Mouse (Mus musculus) neural tube, embryonic 10.5 days (tissue): ENCODE data around the gene Gm20431.

Source experiments
- DNase-seq: peaks from one replicate; pipeline ENCODE4 v3.0.0-alpha.2; 2017; ENCODE audit warnings: low spot score; ENCODE audit errors: extremely low spot score

Gene Gm20431

DNA sequence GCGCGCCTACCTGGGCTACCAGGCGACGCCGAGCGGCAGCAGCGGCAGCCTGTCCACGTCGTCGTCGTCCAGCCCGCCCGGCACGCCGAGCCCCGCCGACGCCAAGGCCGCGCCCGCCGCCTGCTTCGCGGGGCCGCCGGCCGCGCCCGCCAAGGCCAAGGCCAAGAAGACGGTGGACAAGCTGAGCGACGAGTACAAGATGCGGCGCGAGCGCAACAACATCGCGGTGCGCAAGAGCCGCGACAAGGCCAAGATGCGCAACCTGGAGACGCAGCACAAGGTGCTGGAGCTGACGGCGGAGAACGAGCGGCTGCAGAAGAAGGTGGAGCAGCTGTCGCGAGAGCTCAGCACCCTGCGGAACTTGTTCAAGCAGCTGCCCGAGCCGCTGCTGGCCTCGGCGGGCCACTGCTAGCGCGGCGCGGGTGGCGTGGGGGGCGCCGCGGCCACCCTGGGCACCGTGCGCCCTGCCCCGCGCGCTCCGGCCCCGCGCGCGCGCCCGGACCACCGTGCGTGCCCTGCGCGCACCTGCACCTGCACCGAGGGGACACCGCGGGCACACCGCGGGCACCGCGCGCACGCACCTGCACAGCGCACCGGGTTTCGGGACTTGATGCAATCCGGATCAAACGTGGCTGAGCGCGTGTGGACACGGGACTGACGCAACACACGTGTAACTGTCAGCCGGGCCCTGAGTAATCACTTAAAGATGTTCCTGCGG lies 28.4 kb upstream of the Gm20431 start, which contains the start of gene Tmem189:
Tmem189 (minus strand) TSS at position 322 of the 718 bp plus-strand sequence.
- DNase-seq = peak; percentile 68

DNA sequence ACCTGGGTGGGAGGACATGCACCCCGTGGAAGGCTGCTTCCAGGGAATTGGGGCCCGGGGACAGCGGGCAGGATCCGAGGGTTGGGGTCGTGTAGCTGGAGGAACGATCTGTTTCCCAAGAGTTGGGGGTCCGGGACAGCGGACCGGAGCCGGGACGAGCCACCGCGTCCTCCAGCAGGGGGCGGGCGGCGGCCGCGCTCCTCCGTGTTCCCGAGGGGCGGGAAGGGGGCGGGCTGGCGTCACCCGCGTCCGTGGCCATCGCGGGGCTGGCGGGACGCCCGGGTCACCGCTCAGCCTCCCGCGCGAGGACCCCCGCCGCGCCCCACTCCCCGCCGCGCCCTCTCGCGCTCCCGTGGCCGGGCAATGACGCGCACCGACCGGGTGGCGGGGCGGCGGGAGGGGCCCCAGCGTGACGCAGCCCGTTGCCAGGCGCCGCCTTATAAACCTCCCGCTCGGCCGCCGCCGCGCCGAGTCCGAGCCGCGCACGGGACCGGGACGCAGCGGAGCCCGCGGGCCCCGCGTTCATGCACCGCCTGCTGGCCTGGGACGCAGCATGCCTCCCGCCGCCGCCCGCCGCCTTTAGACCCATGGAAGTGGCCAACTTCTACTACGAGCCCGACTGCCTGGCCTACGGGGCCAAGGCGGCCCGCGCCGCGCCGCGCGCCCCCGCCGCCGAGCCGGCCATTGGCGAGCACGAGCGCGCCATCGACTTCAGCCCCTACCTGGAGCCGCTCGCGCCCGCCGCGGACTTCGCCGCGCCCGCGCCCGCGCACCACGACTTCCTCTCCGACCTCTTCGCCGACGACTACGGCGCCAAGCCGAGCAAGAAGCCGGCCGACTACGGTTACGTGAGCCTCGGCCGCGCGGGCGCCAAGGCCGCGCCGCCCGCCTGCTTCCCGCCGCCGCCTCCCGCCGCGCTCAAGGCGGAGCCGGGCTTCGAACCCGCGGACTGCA lies 27.5 kb upstream of the Gm20431 start, which contains the start of gene Cebpb:
Cebpb (plus strand) TSS at position 418 of the 954 bp plus-strand sequence.
- DNase-seq = peak; percentile 76

DNA sequence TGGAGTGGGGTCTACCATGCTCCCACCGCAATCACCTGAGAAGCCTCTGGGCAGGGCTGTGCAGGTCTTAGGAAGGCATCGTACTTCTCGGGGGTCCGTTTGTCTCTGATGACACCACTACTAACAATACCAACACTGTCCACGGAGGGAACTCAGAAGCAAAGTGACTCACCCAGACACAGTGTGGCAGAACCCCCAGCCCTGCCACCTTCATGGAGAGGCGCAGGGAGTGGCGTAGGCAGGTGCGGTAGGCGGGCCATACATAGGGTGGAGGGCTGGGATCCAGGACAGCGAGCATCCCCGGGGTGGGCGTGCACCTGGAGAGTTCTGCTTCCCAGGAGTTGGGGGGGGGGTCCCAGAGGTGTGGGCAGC lies 26.8 kb upstream of the Gm20431 start:
- DNase-seq = no peak

DNA sequence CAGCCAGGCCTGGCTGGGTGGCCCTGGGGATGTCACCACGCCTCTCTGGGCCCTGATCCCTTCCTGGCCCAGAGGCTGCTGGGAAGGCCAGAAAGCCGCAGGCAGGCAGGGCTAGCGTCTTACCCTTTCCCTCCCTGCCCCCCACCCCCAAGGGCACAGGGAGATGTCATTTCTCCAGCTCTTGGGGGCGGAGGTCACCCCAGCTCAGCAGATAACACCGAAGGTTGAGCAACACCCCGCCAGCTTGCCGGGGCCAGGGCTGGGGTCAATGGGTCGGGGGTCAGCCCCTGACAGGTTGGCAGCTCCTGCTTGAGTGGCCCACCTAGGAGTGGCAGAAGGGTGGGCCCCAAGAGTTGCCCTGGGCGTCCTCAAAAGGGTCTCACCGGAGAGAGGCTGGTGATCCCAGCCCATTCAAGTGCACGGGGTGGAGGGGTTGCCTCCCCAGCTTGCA lies 26.4 kb upstream of the Gm20431 start:
- DNase-seq = no peak

DNA sequence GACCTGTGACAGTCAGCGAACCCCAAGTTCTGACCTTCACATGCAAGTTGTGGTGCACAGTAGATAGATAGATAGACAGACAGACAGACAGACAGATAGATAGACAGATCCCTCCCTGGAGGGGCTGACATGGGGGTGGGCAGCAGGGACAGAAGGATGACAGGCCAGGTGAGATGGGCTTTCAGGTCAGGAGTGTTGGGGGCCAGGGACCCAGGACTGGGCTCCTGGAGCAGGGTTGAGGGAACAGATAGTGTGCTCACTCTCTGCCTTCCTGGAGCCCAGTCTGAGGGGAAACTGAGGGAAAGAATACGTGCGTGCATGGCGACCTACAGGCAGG lies 25.9 kb upstream of the Gm20431 start:
- DNase-seq = no peak

DNA sequence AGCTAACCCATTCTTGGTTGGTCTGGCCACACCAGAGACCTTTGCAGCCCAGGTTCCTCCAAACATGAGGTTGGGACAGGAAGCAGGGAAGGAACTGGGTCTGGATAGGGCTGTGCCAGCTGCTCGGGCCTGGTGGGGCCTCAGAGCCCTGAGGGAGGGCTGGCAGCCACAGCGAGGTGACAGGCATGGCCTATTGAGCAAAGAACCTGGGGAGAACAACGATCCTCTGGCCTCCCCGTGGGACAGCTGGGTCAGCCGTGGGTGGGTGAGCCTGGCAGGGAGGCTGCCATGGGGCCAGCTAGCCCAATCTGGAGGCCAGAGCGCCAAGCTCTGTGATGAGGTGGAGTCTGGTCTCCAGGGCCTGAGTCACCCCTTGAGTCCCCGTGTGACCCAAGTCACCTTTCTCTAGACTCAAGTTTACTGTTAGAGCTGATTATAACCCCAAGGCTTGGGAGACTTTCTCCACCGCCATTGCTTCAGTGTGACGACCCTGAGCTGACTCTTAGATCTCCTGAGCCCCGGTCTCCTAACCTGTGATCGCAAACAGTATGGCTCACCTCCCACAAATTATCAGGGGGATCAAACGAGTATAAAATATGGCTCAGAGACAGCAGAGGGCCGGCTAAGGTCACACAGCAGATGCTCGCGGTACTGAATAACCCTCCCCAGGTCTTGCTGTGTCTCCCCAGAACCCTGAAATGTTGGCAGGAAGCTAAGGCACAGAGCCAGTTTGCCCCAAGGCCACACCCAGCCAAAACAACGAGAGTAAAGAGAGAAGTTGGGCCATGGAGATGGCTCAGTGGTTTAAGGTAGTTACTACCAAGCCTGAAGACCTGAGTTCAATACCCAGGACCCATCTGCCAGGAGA lies 25.3 kb upstream of the Gm20431 start:
- DNase-seq = no peak

DNA sequence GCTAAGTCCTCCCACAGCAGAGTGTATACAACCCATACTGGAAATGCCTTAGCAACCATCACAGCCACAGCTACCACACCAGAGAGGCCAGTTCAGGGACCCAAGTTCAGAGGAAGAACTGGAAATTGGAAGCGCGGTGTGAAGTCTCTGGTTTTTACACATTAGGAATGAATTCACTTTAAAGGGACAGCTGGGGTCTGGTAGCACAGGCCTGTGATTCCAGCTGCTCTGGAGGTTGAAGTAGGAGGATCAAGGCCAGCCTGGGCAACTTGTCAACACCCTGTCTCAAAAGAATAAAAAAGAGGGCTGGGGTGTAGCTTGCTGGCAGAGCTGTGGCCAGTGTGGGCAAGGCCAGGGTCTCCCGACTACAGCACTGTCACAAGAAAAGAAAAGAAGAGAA lies 24.6 kb upstream of the Gm20431 start:
- no peak for DNase-seq

DNA sequence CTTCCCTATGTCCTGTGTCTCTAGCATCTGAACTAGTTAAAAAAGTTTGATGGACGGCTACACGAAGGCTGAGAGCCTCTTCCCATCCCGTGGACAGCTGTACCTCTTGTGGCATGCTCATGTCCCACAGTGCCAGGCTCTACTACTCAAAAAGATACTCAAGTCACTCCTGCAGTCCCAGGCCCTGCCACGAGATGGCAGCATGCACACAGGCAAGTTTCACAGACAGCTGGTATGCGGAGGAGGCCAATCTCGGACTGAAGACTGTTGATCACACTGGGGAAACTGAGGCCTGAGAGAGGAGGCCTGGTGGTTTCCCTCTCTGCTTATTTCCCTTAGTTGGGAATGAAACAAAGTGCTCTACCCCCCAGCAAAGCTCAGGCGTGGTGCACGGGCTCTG lies 23.8 kb upstream of the Gm20431 start:
- peak; percentile 99 for DNase-seq

DNA sequence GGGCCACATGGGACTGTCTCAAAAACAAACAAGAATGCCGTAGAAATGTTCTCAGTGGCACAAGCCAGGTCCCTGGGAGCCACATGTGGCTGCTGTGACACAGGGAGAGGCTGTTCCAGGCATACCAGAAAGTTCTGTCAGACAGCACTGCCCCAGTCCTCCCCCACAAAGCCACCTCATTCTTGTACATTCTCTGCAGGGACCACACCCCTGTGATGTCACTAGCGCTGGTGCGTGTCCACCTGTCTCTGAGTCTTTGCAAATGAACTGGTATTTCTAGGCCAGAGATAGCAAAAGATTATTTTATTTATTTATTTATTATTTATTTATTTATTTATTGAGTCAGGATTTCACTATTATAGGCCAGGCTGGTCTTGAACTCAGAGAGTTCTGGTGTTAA lies 22.4 kb upstream of the Gm20431 start:
- no peak for DNase-seq

DNA sequence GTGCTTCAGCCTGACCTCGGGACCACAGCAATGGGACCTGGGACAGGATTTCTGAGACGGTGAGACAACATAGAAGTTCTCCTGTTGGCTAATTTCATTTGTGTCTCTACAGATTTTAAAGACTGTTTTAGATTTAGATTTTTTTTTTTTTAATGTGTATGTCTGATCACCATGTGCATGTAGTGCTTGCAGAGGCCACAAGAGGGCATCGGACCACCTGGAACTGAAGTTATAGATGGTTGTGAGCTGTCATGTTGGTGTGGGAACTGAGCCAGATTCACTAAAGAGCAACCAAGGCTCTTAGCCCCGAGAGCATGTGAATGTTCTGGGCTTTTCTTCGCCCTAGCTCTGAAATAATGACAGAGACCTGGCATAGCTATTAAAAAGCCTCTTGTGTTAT lies 19.4 kb upstream of the Gm20431 start:
- peak; percentile 52 for DNase-seq

DNA sequence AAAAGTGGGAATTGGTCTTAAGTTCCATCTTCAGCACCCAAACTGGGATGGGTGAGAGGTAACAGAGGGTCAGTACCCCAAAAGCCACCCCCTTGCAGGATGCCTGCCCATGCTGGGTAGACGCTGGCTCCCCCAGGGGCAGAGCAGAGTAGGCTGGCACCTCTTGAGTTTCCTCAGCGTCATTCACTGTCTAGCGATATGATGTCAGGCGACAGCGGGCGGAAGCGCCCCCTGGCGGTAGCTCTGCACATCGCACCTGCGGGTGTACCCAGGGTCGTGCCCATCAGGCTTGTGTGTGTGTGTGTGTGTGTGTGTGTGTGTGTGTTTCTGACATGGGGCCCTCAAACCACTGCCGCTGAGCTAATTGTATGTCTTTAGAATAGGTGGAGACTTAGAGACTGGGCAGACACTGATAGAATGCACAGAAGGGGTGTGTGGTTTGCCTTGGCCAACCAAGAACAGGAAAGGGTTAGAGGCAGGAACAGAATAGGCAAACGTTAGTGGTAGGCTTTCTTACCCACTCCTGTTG lies 18.7 kb upstream of the Gm20431 start:
- DNase-seq = peak; percentile 84

DNA sequence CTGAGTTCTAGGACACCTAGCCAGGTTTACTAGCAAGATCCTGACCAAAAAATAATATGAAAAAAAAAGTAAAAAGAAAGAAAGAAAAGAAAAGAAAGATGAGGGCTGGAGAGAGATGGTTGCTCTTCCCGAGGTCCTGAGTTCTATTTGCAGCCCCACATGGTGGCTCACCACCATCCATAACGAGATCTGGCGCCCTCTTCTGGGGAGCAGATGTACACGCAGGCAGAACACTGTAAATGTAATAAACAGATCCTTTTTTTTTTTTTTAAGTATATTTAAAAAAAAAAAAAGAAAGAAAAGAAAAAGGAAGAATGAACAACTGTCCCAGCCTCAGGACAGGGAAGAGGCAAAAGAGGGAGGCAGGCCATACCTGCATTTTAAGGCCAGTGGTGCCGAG lies 17.3 kb upstream of the Gm20431 start:
- DNase-seq = no peak

DNA sequence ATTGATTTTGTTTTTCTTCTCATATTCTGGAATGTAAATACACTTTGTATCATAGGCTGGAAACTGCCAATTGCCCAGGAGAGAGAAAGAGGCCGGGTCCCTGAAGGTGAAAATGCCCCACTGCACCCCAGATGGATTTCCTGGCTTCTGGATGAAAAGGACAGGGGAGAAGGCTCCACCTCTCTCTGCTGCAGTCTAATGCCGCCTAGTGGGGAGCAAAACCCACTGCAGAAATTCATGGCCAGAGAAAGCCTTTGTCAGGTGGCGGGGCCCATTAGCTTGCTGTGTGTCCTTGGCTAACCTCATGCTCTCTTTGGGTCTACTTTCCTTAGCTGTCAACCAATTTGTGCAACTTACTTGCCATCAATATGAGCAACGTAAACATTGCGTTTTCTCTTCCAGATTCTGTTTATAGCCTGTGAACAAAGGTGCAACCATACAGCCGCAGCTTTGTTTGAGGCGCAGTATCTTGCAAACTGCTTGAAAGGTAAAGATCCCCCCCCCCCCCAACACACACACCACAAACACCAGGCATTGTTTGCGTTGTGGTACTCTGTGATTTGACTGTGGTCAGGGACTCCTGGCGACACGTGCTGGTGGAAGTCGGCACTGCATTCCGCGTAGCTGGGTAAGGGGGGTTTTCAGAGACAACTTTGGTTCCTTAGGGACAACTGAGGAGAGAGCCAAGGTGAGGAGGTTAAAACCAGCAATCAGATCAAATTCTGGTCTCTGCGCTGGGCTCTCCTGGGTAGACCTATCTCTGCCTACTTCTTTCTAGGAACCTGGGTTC lies 14.0 kb upstream of the Gm20431 start:
- no peak for DNase-seq

DNA sequence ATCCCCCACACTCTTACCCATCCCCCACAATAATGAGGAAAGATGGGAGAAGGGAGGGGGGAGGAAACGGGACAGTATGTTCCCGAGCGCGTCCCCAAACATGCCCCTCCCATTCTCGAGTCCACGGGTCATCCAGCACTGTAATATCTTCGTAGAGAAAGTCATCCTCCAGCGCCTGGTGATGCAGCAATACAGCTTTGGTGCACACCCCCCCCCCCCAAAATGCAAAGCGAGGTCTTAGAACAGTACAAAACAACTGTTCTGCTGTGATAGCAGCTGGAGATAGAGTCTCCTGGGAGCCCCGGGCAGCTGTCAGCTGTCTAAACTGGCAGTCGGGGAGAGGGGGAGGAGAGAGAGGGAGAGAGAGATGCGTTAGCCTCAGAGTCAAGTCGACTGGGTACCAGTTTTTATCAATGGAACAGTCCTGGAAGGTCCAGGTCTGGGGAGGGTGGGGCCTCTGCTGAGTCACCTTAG lies 11.0 kb upstream of the Gm20431 start:
- DNase-seq = no peak

DNA sequence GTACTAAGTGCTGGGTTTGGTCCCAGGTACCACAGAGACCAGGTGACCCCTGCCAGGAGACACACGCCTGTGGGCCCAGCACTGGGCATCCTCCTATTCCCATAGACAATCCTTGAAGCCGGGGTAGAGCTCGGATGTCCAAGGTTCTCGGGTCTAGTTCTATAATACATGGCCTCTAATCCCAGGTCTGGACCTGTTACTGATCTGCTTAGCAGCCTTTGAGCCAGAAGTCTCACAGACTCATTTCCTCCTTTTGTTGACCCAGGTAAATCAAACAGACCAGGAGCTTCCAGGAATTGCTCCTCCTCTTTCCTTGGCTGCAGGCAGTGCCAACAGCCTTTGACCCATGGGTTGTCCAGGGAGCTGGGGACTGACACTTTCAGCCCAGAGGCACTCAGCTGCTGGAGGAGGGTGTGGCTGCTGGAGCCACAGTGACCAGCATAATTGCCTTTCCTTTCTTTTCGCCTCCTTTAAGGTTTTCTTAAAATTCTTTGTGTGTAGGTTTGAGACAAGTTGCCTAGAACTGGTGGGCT lies 9.9 kb upstream of the Gm20431 start:
- no peak for DNase-seq

DNA sequence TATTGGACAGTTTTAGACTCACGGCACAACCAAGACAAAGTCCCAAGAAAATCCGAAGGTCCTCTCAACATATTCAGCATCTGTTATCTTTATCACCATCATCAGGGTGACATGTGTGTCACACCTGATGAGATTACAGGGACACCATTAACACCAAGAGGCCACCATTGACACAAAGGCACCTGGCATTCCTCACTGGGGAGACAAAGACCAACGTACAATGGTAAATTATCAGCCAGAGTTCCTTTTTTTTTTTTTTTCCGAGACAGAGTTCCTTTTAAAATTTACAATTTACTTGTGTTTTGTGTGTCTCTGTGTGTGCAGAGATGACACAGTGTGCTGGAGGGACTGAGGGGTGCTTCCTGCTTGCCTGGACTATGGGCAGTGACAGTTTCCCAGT lies 8.1 kb upstream of the Gm20431 start:
- no peak for DNase-seq

DNA sequence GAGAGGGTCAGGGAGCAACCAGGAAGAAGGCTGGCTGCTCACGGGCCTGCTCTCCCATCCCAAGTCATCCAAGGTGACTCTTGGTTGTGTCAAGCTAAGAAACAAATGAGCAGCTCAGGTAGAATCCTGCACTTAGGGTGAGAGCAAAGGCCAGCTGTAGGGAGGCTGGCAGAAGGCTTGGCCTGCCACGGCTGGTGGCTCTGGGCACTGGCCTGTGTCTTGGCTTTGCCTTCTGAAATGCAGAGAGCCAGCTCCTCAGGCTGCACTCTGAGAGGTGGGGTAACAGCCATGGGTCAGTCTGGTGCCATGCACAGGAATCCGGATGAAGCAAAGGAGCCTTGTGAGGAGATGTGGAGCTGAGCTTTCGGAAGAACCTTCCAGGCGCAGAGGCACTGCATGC lies 7.1 kb upstream of the Gm20431 start:
- no peak for DNase-seq

DNA sequence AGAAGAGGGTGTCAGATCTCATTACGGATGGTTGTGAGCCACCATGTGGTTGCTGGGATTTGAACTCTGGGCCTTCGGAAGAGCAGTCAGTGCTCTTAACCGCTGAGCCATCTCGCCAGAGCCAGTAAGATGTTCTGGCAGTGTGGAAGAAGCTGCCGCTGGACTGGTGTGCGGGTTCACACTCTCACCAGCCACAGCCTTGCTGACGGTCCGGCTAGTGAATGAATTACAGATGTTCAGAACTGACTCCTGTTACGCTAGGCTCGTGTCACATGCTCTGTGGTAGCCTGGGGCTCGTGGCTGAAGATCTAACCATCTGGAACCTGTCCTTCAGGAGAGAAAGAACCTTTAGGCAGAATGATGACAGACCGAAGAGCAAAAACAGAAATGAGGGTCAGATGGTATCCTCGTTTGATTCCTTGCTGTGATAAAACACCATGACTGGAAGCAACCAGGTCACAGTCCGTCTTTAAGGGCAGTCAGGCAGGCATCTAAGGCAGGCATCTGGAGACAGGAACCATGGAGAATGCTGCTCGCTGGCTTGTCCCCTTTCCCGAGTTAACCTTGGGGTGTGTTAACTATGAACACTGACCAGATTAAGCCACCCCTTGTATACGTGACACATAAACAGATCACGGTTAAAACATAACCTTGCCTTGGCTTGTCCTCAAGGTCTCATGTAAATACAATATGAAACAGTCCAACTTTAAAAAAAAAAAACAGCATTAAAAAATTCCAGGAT lies 4.8 kb upstream of the Gm20431 start:
- no peak for DNase-seq

DNA sequence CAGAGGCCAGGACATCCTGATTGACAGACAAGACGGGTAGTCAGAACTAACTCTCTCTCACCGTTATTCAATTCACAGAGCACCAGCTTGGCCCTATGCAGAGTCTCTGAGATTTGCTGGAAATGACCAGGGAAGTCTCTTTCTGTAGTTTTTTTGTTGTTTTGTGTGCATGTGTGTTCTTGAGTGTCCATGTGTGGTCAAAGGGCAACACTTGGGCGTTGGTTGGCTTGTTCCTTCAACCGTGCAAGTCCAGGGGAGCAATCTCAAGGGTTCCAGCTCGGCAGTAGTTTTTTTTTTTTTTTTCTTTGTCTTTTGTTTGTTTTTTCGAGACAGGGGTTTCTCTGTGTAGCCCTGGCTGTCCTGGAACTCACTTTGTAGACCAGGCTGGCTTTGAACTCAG lies 1.4 kb upstream of the Gm20431 start:
- no peak for DNase-seq
